Mouse (Mus musculus): ENCODE results near the gene Msi2. TPM values are rescaled to one million over a fixed set of nuclear protein-coding genes. Genes with fewer than 3 reads are reported as not detected.

Gene Msi2
- polyA plus RNA-seq, 1 experiment, result 69.3 TPM

GRCm38 (mm10) chr11:88526711-88527110 lies 191.6 kb downstream of the Msi2 start:
- Histone ChIP-seq H3K36me3 (ENCODE audit: control insufficient read depth, insufficient read depth, low read length) (no peaks in the 10 kb centered on the region), H3K4me1 (ENCODE audit: control insufficient read depth, insufficient read depth, low read length) (peaks cover 17% of the 10 kb centered on the region), H3K27ac (ENCODE audit: control insufficient read depth, insufficient read depth, low read depth, low read length) (peak overlapping the region; percentile 63), H3K4me3 (ENCODE audit: control insufficient read depth, low read depth, low read length) (no peak overlapping the region), H3K27me3 (ENCODE audit: control insufficient read depth, insufficient read depth, low read length) (no peaks in the 10 kb centered on the region)
- no peak for TF ChIP-seq CTCF (IDR thresholded peaks at IDR 0.05; ENCODE audit: control insufficient read depth, insufficient read depth, insufficient replicate concordance, low read depth, low read length)

GRCm38 (mm10) chr11:88524790-88525575 lies 193.3 kb downstream of the Msi2 start:
- Histone ChIP-seq H3K4me1 (ENCODE audit: control insufficient read depth, insufficient read depth, low read length) (peaks cover 17% of the 10 kb centered on the region), H3K4me3 (ENCODE audit: control insufficient read depth, low read depth, low read length) (no peak overlapping the region), H3K36me3 (ENCODE audit: control insufficient read depth, insufficient read depth, low read length) (no peaks in the 10 kb centered on the region), H3K27ac (ENCODE audit: control insufficient read depth, insufficient read depth, low read depth, low read length) (peak overlapping the region; percentile 89), H3K27me3 (ENCODE audit: control insufficient read depth, insufficient read depth, low read length) (no peaks in the 10 kb centered on the region)
- TF ChIP-seq CTCF (IDR thresholded peaks at IDR 0.05; ENCODE audit: control insufficient read depth, insufficient read depth, insufficient replicate concordance, low read depth, low read length), result no peak
- TF ChIP-seq POLR2A (IDR thresholded peaks at IDR 0.05; ENCODE audit: control insufficient read depth, low read depth, low read length), result no peak

DNA sequence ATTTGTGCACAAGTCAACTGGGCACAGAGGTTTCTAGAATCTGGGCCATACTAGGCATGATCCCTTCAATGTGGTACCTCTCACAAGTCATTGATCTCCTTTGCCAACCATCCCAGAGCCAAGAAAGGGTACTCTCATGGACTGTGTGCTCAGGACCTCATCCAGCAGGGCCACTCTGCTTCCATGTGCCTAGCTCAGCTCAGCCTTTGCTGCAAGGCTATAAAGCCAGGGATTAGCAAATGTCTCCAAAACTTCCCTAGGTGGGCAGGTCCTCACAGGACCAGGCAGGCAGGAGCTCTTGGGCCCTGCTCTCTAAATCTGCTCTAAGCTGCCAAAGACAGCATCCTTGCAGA lies 193.9 kb downstream of the Msi2 start:
- Histone ChIP-seq H3K4me3 (ENCODE audit: control insufficient read depth, low read depth, low read length) (no peak overlapping the region), H3K4me1 (ENCODE audit: control insufficient read depth, insufficient read depth, low read length) (peaks cover 17% of the 10 kb centered on the region), H3K27ac (ENCODE audit: control insufficient read depth, insufficient read depth, low read depth, low read length) (peak overlapping the region; percentile 89), H3K36me3 (ENCODE audit: control insufficient read depth, insufficient read depth, low read length) (no peaks in the 10 kb centered on the region), H3K27me3 (ENCODE audit: control insufficient read depth, insufficient read depth, low read length) (no peaks in the 10 kb centered on the region)
- TF ChIP-seq CTCF (IDR thresholded peaks at IDR 0.05; ENCODE audit: control insufficient read depth, insufficient read depth, insufficient replicate concordance, low read depth, low read length), result no peak
- no peak for TF ChIP-seq POLR2A (IDR thresholded peaks at IDR 0.05; ENCODE audit: control insufficient read depth, low read depth, low read length)

- Histone ChIP-seq H3K36me3 (ENCODE audit: control insufficient read depth, insufficient read depth, low read length) (no peaks in the 10 kb centered on the region), H3K27ac (ENCODE audit: control insufficient read depth, insufficient read depth, low read depth, low read length) (peak overlapping the region; percentile 89), H3K4me3 (ENCODE audit: control insufficient read depth, low read depth, low read length) (no peak overlapping the region), H3K4me1 (ENCODE audit: control insufficient read depth, insufficient read depth, low read length) (peaks cover 17% of the 10 kb centered on the region), H3K27me3 (ENCODE audit: control insufficient read depth, insufficient read depth, low read length) (no peaks in the 10 kb centered on the region)
- no peak for TF ChIP-seq POLR2A (IDR thresholded peaks at IDR 0.05; ENCODE audit: control insufficient read depth, low read depth, low read length)
- TF ChIP-seq CTCF (IDR thresholded peaks at IDR 0.05; ENCODE audit: control insufficient read depth, insufficient read depth, insufficient replicate concordance, low read depth, low read length), result no peak
Observed at GRCm38 (mm10) chr11:88523921-88524320, 194.4 kb downstream of the Msi2 start.

GRCm38 (mm10) chr11:88523511-88523910 lies 194.8 kb downstream of the Msi2 start:
- Histone ChIP-seq H3K27me3 (ENCODE audit: control insufficient read depth, insufficient read depth, low read length) (no peaks in the 10 kb centered on the region), H3K27ac (ENCODE audit: control insufficient read depth, insufficient read depth, low read depth, low read length) (peak overlapping the region; percentile 89), H3K4me3 (ENCODE audit: control insufficient read depth, low read depth, low read length) (no peak overlapping the region), H3K4me1 (ENCODE audit: control insufficient read depth, insufficient read depth, low read length) (peaks cover 16% of the 10 kb centered on the region), H3K36me3 (ENCODE audit: control insufficient read depth, insufficient read depth, low read length) (no peaks in the 10 kb centered on the region)
- TF ChIP-seq POLR2A (IDR thresholded peaks at IDR 0.05; ENCODE audit: control insufficient read depth, low read depth, low read length) (no peak), CTCF (IDR thresholded peaks at IDR 0.05; ENCODE audit: control insufficient read depth, insufficient read depth, insufficient replicate concordance, low read depth, low read length) (no peak)

DNA sequence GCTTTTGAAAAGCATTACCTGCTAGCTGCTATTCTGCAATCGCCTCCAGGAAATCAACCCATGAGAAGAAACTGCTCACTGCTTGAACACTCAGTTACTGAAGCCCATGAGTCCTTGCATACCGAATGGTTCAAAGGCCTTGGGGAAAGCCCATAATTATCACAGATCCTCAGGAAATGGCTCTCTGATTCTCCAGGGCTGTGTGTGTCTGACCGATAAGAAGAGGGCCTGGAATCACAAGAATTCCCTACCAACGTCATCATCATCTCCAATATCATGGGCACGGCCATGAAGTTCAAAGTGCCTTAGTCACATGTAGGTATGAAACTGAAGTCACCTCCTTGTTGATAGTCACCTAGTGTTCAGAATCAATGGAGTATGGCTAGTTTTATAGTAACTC lies 196.2 kb downstream of the Msi2 start:
- Histone ChIP-seq H3K36me3 (ENCODE audit: control insufficient read depth, insufficient read depth, low read length) (no peaks in the 10 kb centered on the region), H3K4me3 (ENCODE audit: control insufficient read depth, low read depth, low read length) (no peak overlapping the region), H3K27ac (ENCODE audit: control insufficient read depth, insufficient read depth, low read depth, low read length) (peak overlapping the region; percentile 71), H3K27me3 (ENCODE audit: control insufficient read depth, insufficient read depth, low read length) (no peaks in the 10 kb centered on the region), H3K4me1 (ENCODE audit: control insufficient read depth, insufficient read depth, low read length) (peaks cover 17% of the 10 kb centered on the region)
- TF ChIP-seq POLR2A (IDR thresholded peaks at IDR 0.05; ENCODE audit: control insufficient read depth, low read depth, low read length) (no peak), CTCF (IDR thresholded peaks at IDR 0.05; ENCODE audit: control insufficient read depth, insufficient read depth, insufficient replicate concordance, low read depth, low read length) (no peak)

DNA sequence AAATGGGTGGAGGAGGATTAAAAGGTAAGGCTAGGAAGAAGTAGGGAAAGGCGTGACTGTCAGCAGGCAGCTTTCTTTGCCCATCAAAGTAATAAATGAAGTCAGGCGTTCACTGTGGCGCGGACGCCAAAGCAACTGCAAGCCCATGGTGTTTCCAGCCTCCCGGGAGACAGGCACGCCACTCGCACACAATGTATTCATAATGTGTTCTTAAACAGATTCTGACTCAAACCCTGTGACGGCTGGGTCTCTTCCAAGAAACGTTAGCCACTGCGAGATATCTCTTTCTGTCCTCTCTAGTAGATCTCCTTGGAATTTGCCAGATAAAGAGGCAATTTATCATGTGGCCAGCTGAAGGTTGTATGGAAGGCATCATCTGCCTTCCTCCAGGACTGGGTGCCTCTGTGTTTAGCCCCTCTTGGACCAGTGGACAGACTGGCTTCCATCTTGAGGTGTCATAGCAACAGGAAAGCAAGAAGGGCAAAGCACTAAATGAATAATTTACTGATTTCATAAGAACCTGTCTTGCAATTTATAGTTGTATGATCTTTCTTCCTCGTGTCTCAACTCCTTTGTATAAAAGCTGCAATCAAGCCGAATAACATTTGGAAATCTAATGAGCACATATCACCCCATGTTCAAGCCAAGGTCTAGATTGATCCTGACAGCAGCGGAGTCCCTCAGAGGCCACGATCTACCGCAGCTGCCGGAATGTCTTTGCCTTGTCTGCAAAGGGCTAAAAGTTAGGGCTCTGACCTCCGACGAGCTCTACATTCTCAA lies 197.2 kb downstream of the Msi2 start:
- Histone ChIP-seq H3K36me3 (ENCODE audit: control insufficient read depth, insufficient read depth, low read length) (no peaks in the 10 kb centered on the region), H3K4me3 (ENCODE audit: control insufficient read depth, low read depth, low read length) (no peak overlapping the region), H3K27ac (ENCODE audit: control insufficient read depth, insufficient read depth, low read depth, low read length) (peak overlapping the region; percentile 70), H3K27me3 (ENCODE audit: control insufficient read depth, insufficient read depth, low read length) (no peaks in the 10 kb centered on the region), H3K4me1 (ENCODE audit: control insufficient read depth, insufficient read depth, low read length) (peaks cover 17% of the 10 kb centered on the region)
- TF ChIP-seq CTCF (IDR thresholded peaks at IDR 0.05; ENCODE audit: control insufficient read depth, insufficient read depth, insufficient replicate concordance, low read depth, low read length) (no peak), POLR2A (IDR thresholded peaks at IDR 0.05; ENCODE audit: control insufficient read depth, low read depth, low read length) (no peak)
